Mouse (Mus musculus): ENCODE measurements around the gene Spata13. TPM values are rescaled to one million over a fixed set of nuclear protein-coding genes. Genes with fewer than 3 reads are reported as not detected.

The Spata13 gene
- polyA plus RNA-seq, 1 experiment from 2014 or later, result 14.0 TPM

DNA sequence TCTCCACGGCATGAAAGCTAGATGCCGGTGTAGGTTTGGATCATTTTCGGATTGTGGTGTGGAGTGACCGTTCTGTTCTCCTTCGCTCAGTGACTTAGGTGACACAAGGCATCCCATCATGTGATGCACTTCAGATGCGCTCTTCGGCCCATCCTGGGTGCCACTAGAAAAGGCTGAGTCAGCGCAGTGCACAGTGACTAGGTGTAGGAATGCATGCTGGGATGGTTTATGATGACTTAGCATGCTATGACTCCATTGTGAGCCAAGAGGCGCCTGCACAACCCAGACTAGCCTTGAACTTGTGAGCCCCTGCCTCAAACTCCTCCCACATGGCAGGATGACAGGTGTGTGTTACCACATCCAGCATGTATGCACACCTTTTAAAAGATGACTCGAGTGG, 112.3 kb downstream of the Spata13 start:
- Histone ChIP-seq H3K9me3 (ENCODE audit: low read length) (no peaks in the 10 kb centered on the region), H3K27me3 (ENCODE audit: insufficient read depth, low read length) (no peaks in the 10 kb centered on the region), H3K4me1 (ENCODE audit: insufficient read depth) (peaks cover 14% of the 10 kb centered on the region), H3K36me3 (replicated peaks; ENCODE audit: insufficient read depth, low read length) (peaks cover 51% of the 10 kb centered on the region), H3K9ac (replicated peaks) (no peak overlapping the region), H3K4me2 (ENCODE audit: low read depth, low read length) (no peak overlapping the region), H3K4me3 (ENCODE audit: low read depth, low read length) (no peak overlapping the region), H3K27ac (ENCODE audit: low read depth) (no peak overlapping the region)
- WGBS (ENCODE audit: insufficient replicate concordance), result 86% methylated on average over 10 of the region's 10 CpGs
- TF ChIP-seq EP300 (IDR thresholded peaks at IDR 0.05; ENCODE audit: low read depth) (no peak), CTCF (IDR thresholded peaks at IDR 0.05; ENCODE audit: low read depth) (no peak)
- no peak for DNase-seq
- ATAC-seq, result no peak

DNA sequence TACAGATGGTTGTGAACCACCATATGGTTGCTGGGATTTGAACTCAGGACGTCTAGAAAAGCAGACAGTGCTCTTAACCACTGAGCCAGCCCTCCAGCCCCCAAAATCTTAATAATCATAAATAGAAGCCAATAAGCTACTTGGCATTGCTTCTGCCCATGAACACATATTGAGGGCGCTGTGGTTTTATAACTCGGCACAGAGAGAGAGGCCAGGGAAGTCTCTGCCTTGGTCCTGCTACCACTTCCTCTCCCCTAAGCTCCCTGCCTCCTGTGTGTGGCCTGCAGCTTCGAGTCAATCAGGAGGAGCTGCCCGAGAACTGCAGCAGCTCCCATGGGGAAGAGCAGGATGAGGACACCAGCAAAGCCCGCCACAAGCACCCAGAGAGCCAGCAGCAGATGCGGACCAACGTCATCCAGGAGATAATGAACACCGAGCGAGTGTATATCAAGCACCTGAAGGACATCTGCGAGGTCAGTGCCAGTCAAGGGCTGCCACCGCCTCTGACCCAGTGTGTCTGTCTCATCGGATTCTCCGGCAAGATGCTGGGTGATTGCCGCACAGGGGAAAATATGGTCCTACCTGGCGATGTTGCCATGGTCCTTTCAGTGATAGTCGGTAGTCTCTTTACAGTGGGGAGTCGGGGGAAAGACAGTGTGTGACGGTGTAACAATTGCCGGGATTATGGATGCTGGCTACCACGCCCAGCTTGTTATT, 113.5 kb downstream of the Spata13 start:
- peaks cover 55% of the 10 kb centered on the region for H3K36me3 ChIP-seq (replicated peaks; ENCODE audit: insufficient read depth, low read length)
- no peak overlapping the region for H3K4me2 ChIP-seq (ENCODE audit: low read depth, low read length)
- H3K27me3 ChIP-seq (ENCODE audit: insufficient read depth, low read length), result no peaks in the 10 kb centered on the region
- 73% methylated on average over 21 of the region's 21 CpGs for WGBS (ENCODE audit: insufficient replicate concordance)
- no peaks in the 10 kb centered on the region for H3K9me3 ChIP-seq (ENCODE audit: low read length)
- TF ChIP-seq CTCF (IDR thresholded peaks at IDR 0.05; ENCODE audit: low read depth) (no peak), EP300 (IDR thresholded peaks at IDR 0.05; ENCODE audit: low read depth) (no peak)
- DNase-seq, result no peak
- no peak overlapping the region for H3K9ac ChIP-seq (replicated peaks)
- H3K4me1 ChIP-seq (ENCODE audit: insufficient read depth), result peaks cover 7% of the 10 kb centered on the region
- no peak overlapping the region for H3K27ac ChIP-seq (ENCODE audit: low read depth)
- H3K4me3 ChIP-seq (ENCODE audit: low read depth, low read length), result no peak overlapping the region
- no peak for ATAC-seq

DNA sequence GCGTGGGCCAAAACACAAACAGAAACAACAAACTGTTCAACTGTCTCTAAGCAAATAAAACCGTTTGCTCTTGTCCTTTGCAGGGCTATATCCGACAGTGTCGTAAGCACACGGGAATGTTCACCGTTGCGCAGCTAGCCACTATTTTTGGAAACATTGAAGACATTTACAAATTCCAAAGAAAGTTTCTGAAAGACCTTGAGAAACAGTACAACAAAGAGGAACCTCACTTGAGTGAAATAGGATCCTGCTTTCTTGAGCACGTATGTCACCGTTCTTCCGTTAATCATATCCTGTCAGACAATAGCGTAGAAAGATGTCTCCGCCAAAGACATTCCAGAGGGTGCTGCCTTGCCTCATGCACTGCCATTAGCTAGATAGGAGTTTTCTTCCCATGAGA, 116.1 kb downstream of the Spata13 start:
- no peak for DNase-seq
- Histone ChIP-seq H3K9ac (replicated peaks) (no peak overlapping the region), H3K27ac (ENCODE audit: low read depth) (peak overlapping the region; percentile 57), H3K9me3 (ENCODE audit: low read length) (no peaks in the 10 kb centered on the region), H3K36me3 (replicated peaks; ENCODE audit: insufficient read depth, low read length) (peaks cover 74% of the 10 kb centered on the region), H3K4me3 (ENCODE audit: low read depth, low read length) (no peak overlapping the region), H3K4me1 (ENCODE audit: insufficient read depth) (no peaks in the 10 kb centered on the region; the same call in none of the 2 replicates), H3K4me2 (ENCODE audit: low read depth, low read length) (no peak overlapping the region; the same call in 1 of the 2 replicates), H3K27me3 (ENCODE audit: insufficient read depth, low read length) (no peaks in the 10 kb centered on the region)
- peak; percentile 25; the same call in 1 of the 2 replicates for ATAC-seq
- WGBS (ENCODE audit: insufficient replicate concordance), result 59% methylated on average over 12 of the region's 12 CpGs
- TF ChIP-seq EP300 (IDR thresholded peaks at IDR 0.05; ENCODE audit: low read depth), result no peak
- TF ChIP-seq CTCF (IDR thresholded peaks at IDR 0.05; ENCODE audit: low read depth), result no peak

DNA sequence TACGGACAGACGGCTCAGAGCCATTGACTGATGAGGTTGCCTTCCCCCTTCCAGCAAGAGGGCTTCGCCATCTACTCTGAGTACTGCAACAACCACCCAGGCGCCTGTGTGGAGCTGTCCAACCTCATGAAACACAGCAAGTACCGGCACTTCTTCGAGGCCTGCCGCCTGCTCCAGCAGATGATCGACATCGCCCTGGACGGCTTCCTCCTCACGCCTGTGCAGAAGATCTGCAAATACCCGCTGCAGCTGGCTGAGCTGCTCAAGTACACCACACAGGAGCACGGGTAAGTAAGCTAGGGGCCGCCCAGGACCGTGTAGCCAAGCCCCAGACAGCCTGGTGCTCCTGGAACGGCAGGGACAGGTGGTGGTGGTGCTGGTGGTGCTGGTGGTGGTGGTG, 117.8 kb downstream of the Spata13 start:
- Histone ChIP-seq H3K9me3 (ENCODE audit: low read length) (no peaks in the 10 kb centered on the region), H3K4me3 (ENCODE audit: low read depth, low read length) (no peak overlapping the region), H3K4me2 (ENCODE audit: low read depth, low read length) (no peak overlapping the region), H3K4me1 (ENCODE audit: insufficient read depth) (no peaks in the 10 kb centered on the region; the same call in none of the 2 replicates), H3K36me3 (replicated peaks; ENCODE audit: insufficient read depth, low read length) (peaks cover 76% of the 10 kb centered on the region), H3K27me3 (ENCODE audit: insufficient read depth, low read length) (no peaks in the 10 kb centered on the region), H3K27ac (ENCODE audit: low read depth) (no peak overlapping the region), H3K9ac (replicated peaks) (no peak overlapping the region)
- no peak for ATAC-seq
- DNase-seq, result no peak
- WGBS (ENCODE audit: insufficient replicate concordance), result 86% methylated on average over 16 of the region's 16 CpGs
- TF ChIP-seq EP300 (IDR thresholded peaks at IDR 0.05; ENCODE audit: low read depth), result no peak
- no peak for TF ChIP-seq CTCF (IDR thresholded peaks at IDR 0.05; ENCODE audit: low read depth)

DNA sequence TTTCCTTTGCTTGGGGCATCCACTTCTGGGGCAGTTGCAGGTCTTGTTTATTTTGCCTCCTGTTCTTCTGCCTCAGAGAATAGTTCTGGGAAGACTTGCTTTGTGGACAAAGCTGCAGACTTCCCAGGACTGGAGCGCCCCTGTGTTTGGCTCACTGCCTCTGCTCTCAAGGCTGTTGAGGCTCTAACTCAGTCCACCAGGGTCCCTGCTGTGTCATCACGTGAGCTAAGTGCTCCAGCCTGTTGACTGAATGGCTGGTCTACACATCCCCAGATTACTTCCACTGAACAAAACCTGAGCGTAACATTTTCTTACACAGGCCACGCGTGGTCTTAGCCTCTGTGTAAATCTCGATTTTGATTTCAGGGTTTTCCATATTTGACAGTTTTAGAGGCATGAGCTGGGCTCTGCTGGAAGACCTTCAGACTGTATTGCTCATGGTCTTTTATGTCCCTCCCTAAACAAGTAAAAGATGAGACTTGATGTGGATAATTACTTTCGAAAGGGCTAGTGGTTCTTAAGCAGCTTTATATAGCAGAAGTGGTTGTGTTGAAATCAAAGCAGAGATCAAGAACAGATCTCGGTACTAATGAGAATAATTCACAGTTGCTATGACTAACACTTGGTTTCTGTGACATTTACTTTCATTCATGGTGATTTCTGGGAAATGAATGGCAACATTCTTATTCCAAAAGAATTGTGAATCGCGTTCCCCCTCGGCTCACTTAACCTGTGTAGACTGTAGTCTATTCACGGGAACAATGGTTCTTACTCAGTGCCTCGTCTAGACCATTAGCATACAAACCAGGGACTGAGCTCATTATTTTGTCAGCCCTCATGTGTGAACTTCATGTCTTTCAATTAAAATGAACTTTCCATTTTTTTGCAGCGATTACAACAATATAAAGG, 119.3 kb downstream of the Spata13 start:
- no peak overlapping the region for H3K9ac ChIP-seq (replicated peaks)
- H3K4me2 ChIP-seq (ENCODE audit: low read depth, low read length), result no peak overlapping the region
- no peaks in the 10 kb centered on the region for H3K27me3 ChIP-seq (ENCODE audit: insufficient read depth, low read length)
- 83% methylated on average over 14 of the region's 14 CpGs for WGBS (ENCODE audit: insufficient replicate concordance)
- no peaks in the 10 kb centered on the region for H3K9me3 ChIP-seq (ENCODE audit: low read length)
- DNase-seq (no peak), ATAC-seq (no peak)
- TF ChIP-seq CTCF (IDR thresholded peaks at IDR 0.05; ENCODE audit: low read depth) (no peak), EP300 (IDR thresholded peaks at IDR 0.05; ENCODE audit: low read depth) (no peak)
- H3K4me3 ChIP-seq (ENCODE audit: low read depth, low read length), result no peak overlapping the region
- H3K4me1 ChIP-seq (ENCODE audit: insufficient read depth), result no peaks in the 10 kb centered on the region; the same call in none of the 2 replicates
- peaks cover 69% of the 10 kb centered on the region for H3K36me3 ChIP-seq (replicated peaks; ENCODE audit: insufficient read depth, low read length)
- H3K27ac ChIP-seq (ENCODE audit: low read depth), result peak overlapping the region; percentile 6; the same call in 1 of the 2 replicates

DNA sequence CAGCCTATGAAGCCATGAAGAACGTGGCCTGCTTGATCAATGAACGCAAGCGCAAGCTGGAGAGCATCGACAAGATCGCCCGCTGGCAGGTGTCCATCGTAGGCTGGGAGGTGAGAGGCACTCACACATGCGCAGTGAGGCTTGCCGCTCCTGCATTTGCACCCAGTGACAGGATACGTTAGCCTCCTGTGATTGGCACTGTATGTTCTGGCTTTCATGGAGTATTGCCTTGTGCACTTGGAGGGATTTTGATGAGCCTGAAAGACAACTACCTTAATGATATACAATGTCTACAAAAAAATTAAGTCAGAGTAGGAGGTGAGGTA, 120.0 kb downstream of the Spata13 start:
- Histone ChIP-seq H3K9me3 (ENCODE audit: low read length) (no peaks in the 10 kb centered on the region), H3K4me3 (ENCODE audit: low read depth, low read length) (no peak overlapping the region), H3K4me2 (ENCODE audit: low read depth, low read length) (no peak overlapping the region), H3K27me3 (ENCODE audit: insufficient read depth, low read length) (no peaks in the 10 kb centered on the region), H3K4me1 (ENCODE audit: insufficient read depth) (no peaks in the 10 kb centered on the region; the same call in none of the 2 replicates), H3K36me3 (replicated peaks; ENCODE audit: insufficient read depth, low read length) (peaks cover 74% of the 10 kb centered on the region), H3K27ac (ENCODE audit: low read depth) (no peak overlapping the region), H3K9ac (replicated peaks) (no peak overlapping the region)
- DNase-seq (no peak), ATAC-seq (no peak)
- TF ChIP-seq EP300 (IDR thresholded peaks at IDR 0.05; ENCODE audit: low read depth), result no peak
- TF ChIP-seq CTCF (IDR thresholded peaks at IDR 0.05; ENCODE audit: low read depth), result no peak
- 87% methylated on average over 10 of the region's 10 CpGs for WGBS (ENCODE audit: insufficient replicate concordance)
